Mouse (Mus musculus): Measurements from ENCODE around the gene Tomm5.
A peak's percentile ranks its signal among the peaks of the same experiment; 100 is the strongest.

- TF ChIP-seq EP300 (IDR thresholded peaks at IDR 0.05) = no peak
- peak; percentile 93 for TF ChIP-seq CTCF (IDR thresholded peaks at IDR 0.05)
Observed at GRCm38 (mm10) chr4:45097198-45097872, 10.6 kb downstream of the Tomm5 start.
